Mouse (Mus musculus) olfactory bulb, adult 2 months (tissue): Measurements from ENCODE around the gene Zfp644. TPM values are rescaled to one million over a fixed set of nuclear protein-coding genes. Genes with fewer than 3 reads are reported as not detected.
A peak's percentile ranks its signal among the peaks of the same experiment; 100 is the strongest.

Source experiments
- H3K27ac ChIP-seq: fragments of 200-500 bp; 2 replicates; pipeline ENCODE4 v1.5.1; 2012; ENCODE audit warnings: low read depth, low read length; ENCODE audit not compliant: insufficient read depth
- H3K4me1 ChIP-seq: fragments of 200-500 bp; 2 replicates; pipeline ENCODE4 v1.6.1; 2012; ENCODE audit warnings: low read length; ENCODE audit not compliant: control insufficient read depth, insufficient read depth
- H3K4me3 ChIP-seq: fragments of 200-500 bp; 2 replicates; pipeline ENCODE4 v1.5.1; 2012; ENCODE audit warnings: mild to moderate bottlenecking, low read depth, low read length, moderate library complexity; ENCODE audit not compliant: insufficient read depth
- CTCF ChIP-seq: fragments of 200-500 bp; IDR thresholded peaks from 2 replicates; pipeline ENCODE4 v1.5.1; 2012; ENCODE audit warnings: low read depth, mild to moderate bottlenecking, low read length, moderate library complexity; ENCODE audit not compliant: insufficient read depth
- POLR2A ChIP-seq: fragments of 200-500 bp; IDR thresholded peaks from 2 replicates; pipeline ENCODE4 v1.6.1; 2012; ENCODE audit warnings: mild to moderate bottlenecking, low read depth, low read length, moderate library complexity; ENCODE audit not compliant: insufficient read depth
- WGBS: fragments of 180-500 bp; shearing (Covaris S2); methylation state at CpG from one replicate; pipeline ENCODE4 v1.1.7; 2018; 5-methylcytosine and 5-hydroxymethylcytosine counted together
- polyA plus RNA-seq: library from polyadenylated mRNA; stranded (reverse); fragments of >200 nt; gene quantifications from 2 replicates; pipeline ENCODE4 v1.2.4, GENCODE M21; 2012; ENCODE audit warnings: low replicate concordance; ENCODE audit not compliant: missing spikeins, insufficient read depth, insufficient read length

The Zfp644 gene
- polyA plus RNA-seq, 1 experiment = not detected

- no peak overlapping the region for H3K27ac ChIP-seq
- no peak overlapping the region for H3K4me3 ChIP-seq
- TF ChIP-seq POLR2A = no peak
- no peak for TF ChIP-seq CTCF
- H3K4me1 ChIP-seq = no peaks in the 10 kb centered on the region
- 97% methylated on average over 11 of the region's 11 CpGs for WGBS
These were observed 107.4 kb downstream of the Zfp644 start for GRCm38 (mm10) chr5:106589670-106590069.

- Histone ChIP-seq H3K4me1 (no peaks in the 10 kb centered on the region), H3K4me3 (no peak overlapping the region), H3K27ac (no peak overlapping the region)
- WGBS = 95% methylated on average over 9 of the region's 9 CpGs
- TF ChIP-seq CTCF = no peak
- TF ChIP-seq POLR2A = no peak
These were observed 108.1 kb downstream of the Zfp644 start for GRCm38 (mm10) chr5:106589006-106589405.

- Histone ChIP-seq H3K4me1 (peaks cover 7% of the 10 kb centered on the region), H3K27ac (no peak overlapping the region), H3K4me3 (no peak overlapping the region)
- TF ChIP-seq CTCF = no peak
- TF ChIP-seq POLR2A = no peak
- WGBS = 95% methylated on average over 7 of the region's 7 CpGs
These were observed 116.1 kb downstream of the Zfp644 start for GRCm38 (mm10) chr5:106580943-106581342.

GRCm38 (mm10) chr5:106577237-106577888, 119.7 kb downstream of the Zfp644 start:
- no peak overlapping the region for H3K27ac ChIP-seq
- 36% methylated on average over 9 of the region's 9 CpGs for WGBS
- H3K4me3 ChIP-seq = no peak overlapping the region
- TF ChIP-seq CTCF (no peak), POLR2A (no peak)
- H3K4me1 ChIP-seq = peaks cover 16% of the 10 kb centered on the region

- no peak for TF ChIP-seq POLR2A
- H3K27ac ChIP-seq = no peak overlapping the region
- H3K4me1 ChIP-seq = peaks cover 16% of the 10 kb centered on the region
- no peak overlapping the region for H3K4me3 ChIP-seq
- 44% methylated on average over 4 of the region's 4 CpGs for WGBS
These were observed 122.0 kb downstream of the Zfp644 start for GRCm38 (mm10) chr5:106575098-106575497.

GRCm38 (mm10) chr5:106574560-106574946, 122.5 kb downstream of the Zfp644 start:
- Histone ChIP-seq H3K4me3 (peak overlapping the region; percentile 44), H3K27ac (no peak overlapping the region), H3K4me1 (peaks cover 16% of the 10 kb centered on the region)
- 2% methylated on average over 45 of the region's 45 CpGs for WGBS
- TF ChIP-seq POLR2A (no peak), CTCF (no peak)

GRCm38 (mm10) chr5:106573742-106574559, 123.1 kb downstream of the Zfp644 start:
- 8% methylated on average over 54 of the region's 55 CpGs for WGBS

More at GRCm38 (mm10) chr5:106573742-106574559, 123.1 kb downstream of the Zfp644 start:
- Histone ChIP-seq H3K27ac (no peak overlapping the region), H3K4me3 (peak overlapping the region; percentile 44), H3K4me1 (peaks cover 16% of the 10 kb centered on the region)
- TF ChIP-seq CTCF (no peak), POLR2A (no peak)

Other genes starting within 250 kb of the Zfp644 start
- not detected in 2 replicates for gene Barhl2, start 239.1 kb downstream of the Zfp644 start, polyA plus RNA-seq
- not detected in 2 replicates for gene Gm17304, start 88.2 kb downstream of the Zfp644 start, polyA plus RNA-seq
- not detected in 2 replicates for gene Hfm1, start 229.0 kb upstream of the Zfp644 start, polyA plus RNA-seq